Mouse (Mus musculus) ES-Bruce4 (cell line): ENCODE measurements around the gene 4930590J08Rik. TPM values are rescaled to one million over a fixed set of nuclear protein-coding genes. Genes with fewer than 3 reads are reported as not detected.
A peak's percentile ranks its signal among the peaks of the same experiment; 100 is the strongest.

Source experiments
- H3K27ac ChIP-seq: 2 replicates; pipeline ENCODE4 v1.5.1; 2012; ENCODE audit warnings: low read length, inconsistent platforms; ENCODE audit not compliant: insufficient read depth
- H3K27me3 ChIP-seq: 2 replicates; pipeline ENCODE4 v1.6.1; 2012; ENCODE audit warnings: mild to moderate bottlenecking, low read length, inconsistent platforms; ENCODE audit not compliant: control insufficient read depth, poor library complexity, insufficient read depth, severe bottlenecking
- H3K36me3 ChIP-seq: 2 replicates; pipeline ENCODE4 v1.6.1; 2012; ENCODE audit warnings: inconsistent platforms, mild to moderate bottlenecking, low read length, moderate library complexity; ENCODE audit not compliant: control insufficient read depth, poor library complexity, insufficient read depth, severe bottlenecking
- H3K4me1 ChIP-seq: one replicate; pipeline ENCODE4 v1.8.1; 2011; ENCODE audit warnings: low read length; ENCODE audit not compliant: control insufficient read depth, insufficient read depth
- H3K4me3 ChIP-seq: 2 replicates; pipeline ENCODE4 v1.5.1; 2011; ENCODE audit warnings: low read depth, mild to moderate bottlenecking, low read length
- H3K9ac ChIP-seq: 2 replicates; pipeline ENCODE4 v1.6.1; 2012; ENCODE audit warnings: low read depth, mild to moderate bottlenecking, inconsistent platforms; ENCODE audit not compliant: poor library complexity, severe bottlenecking
- H3K9me3 ChIP-seq: replicated peaks from 2 replicates; pipeline ENCODE4 v1.6.1; 2012; ENCODE audit warnings: mild to moderate bottlenecking, low read length, inconsistent platforms; ENCODE audit not compliant: control insufficient read depth, poor library complexity, insufficient read depth, severe bottlenecking
- CTCF ChIP-seq: IDR thresholded peaks from one replicate; pipeline ENCODE4 v1.8.1; 2011; ENCODE audit warnings: low read depth, low read length
- EP300 ChIP-seq: IDR thresholded peaks from 2 replicates; pipeline ENCODE4 v1.6.1; 2011; ENCODE audit warnings: low read depth, low read length; ENCODE audit not compliant: insufficient read depth
- POLR2A ChIP-seq: IDR thresholded peaks from one replicate; pipeline ENCODE4 v1.8.1; 2011; ENCODE audit warnings: low read length; ENCODE audit not compliant: insufficient read depth
- polyA plus RNA-seq: library from polyadenylated mRNA; stranded (reverse); fragments of >200 nt; gene quantifications from 2 replicates; pipeline ENCODE4 v1.2.4, GENCODE M21; 2011; ENCODE audit warnings: low read depth; ENCODE audit not compliant: missing spikeins, insufficient read depth, insufficient read length

The 4930590J08Rik gene
- polyA plus RNA-seq, 1 experiment, result 0.73 TPM

DNA sequence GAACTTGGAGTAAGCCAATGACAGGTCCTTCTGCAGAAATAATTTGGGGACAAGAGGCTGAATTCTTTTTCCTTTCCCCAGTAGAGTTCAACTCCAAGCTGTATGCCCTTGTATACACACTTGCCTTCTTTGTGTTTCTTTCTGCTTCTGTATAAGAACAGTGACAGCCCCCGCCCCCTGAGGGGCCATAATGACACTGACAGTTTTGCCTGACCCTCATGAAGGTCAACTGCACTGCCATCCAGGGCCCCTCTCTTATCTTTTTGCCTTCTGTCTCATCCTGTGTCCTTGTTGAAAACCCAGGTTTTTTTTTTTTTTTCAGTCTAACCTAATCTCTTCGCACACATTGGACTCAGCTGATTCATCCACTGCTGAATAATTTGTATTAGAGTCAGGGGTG lies 29.8 kb upstream of the 4930590J08Rik start:
- Histone ChIP-seq H3K4me3 (no peak overlapping the region), H3K36me3 (no peaks in the 10 kb centered on the region), H3K9ac (no peak overlapping the region), H3K4me1 (no peaks in the 10 kb centered on the region), H3K27ac (no peak overlapping the region), H3K9me3 (no peaks in the 10 kb centered on the region), H3K27me3 (no peaks in the 10 kb centered on the region)
- TF ChIP-seq POLR2A (no peak), EP300 (no peak), CTCF (no peak)

DNA sequence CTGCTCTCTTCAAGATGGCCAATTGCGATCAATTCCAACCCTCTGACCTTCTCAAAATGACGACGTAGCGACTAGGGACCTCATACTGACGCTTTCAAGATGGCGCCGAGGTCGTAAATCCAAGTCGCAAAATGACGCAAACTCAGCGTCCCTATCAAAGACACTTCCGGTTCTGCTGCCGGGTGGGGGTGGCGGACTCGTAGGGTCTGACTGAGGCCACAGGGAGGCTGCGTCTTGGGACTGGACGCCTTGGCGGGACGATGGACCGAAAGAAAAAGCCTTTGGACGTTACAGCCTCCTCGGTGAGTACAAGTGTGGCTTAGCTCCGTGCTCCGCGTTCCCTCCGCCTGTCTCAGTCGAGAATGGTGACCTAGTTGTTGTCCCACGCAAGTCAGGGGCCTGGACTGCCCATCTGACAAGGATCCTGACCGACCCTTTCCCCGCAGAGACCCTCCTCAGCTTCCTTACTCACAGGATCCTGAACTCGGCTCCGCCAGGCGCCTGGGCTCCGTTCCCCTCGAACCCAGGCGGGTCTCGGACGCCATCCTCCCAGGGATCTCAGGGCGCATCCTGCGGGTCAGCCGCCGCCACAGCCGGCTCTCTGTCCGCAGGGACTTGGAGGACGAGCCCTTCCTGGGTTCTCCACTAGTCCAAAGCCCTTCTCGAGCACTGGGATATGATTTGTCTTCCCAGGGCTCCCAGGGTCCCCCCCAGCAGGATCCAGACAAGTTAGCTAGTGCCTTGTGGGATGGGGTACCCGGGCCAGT lies 24.5 kb upstream of the 4930590J08Rik start, which contains the start of gene Ccdc174:
Ccdc174 (plus strand) TSS at position 169 of the 767 bp plus-strand sequence.
- no peaks in the 10 kb centered on the region for H3K9me3 ChIP-seq
- H3K27ac ChIP-seq, result no peak within 1 kb of the TSS
- peaks cover 12% of the 10 kb centered on the region for H3K36me3 ChIP-seq
- H3K4me1 ChIP-seq, result no peaks in the 10 kb centered on the region
- peak within 1 kb of the TSS; percentile 80 for H3K9ac ChIP-seq
- H3K27me3 ChIP-seq, result no peaks in the 10 kb centered on the region
- peak within 1 kb of the TSS; percentile 84 for H3K4me3 ChIP-seq
- peak; percentile 89 for TF ChIP-seq POLR2A
- no peak for TF ChIP-seq CTCF
- 0 out of 2 replicates have a peak, but pooled peaks have one; percentile 23 for TF ChIP-seq EP300

DNA sequence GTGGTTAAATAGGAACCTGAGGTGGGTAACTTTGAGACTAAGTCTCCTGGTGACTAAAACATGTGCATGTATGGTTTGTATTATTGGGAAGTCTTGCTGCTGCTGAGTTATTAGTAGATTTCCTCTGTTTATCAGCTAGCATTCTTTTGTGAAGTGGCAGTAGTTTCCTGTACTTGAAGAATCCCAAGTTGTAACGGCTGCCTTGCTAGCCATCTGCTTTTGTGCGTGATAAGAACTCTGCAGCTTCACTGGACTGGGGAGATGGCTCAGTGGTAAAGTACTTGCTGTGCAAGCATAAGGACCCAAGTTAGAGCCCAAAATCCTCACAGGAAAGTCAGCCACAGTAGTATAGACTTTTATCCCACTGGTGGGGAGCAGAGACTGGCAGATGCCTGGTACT lies 18.8 kb upstream of the 4930590J08Rik start:
- no peaks in the 10 kb centered on the region for H3K27me3 ChIP-seq
- H3K9ac ChIP-seq, result no peak overlapping the region
- H3K9me3 ChIP-seq, result no peaks in the 10 kb centered on the region
- H3K4me3 ChIP-seq, result no peak overlapping the region
- no peak overlapping the region for H3K27ac ChIP-seq
- TF ChIP-seq POLR2A (no peak), EP300 (no peak), CTCF (no peak)
- H3K4me1 ChIP-seq, result no peaks in the 10 kb centered on the region
- peaks cover 22% of the 10 kb centered on the region for H3K36me3 ChIP-seq

DNA sequence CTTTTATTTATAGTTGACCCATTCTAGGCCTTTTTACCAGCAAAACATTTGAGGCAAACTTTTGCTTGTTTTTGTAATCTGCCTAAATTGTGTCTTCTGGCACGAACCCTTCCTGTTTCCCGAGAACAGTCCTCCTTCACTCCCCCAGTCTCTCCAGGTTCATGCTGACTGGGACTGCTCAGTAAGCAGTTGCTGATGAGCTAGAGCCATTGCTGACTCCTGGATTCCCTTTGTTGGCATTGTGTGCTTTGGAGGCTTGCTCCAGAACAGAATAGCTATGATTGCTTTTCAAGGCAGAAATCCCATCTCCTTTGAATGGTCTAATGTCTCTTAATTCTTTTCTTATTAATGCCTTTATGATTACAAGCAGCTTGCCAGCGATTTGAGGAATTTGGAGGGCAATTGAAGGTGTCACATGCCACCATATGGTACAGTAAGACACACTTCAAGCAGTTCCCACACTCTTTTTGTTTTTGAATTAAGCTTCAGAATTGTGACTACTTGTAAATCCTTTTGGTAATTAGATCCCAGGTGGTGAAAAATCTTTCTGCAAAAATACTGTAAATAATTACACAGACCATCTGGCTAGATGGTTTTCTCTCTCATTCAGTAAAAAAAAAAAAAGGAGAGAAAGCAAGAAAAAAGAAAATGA lies 13.2 kb upstream of the 4930590J08Rik start:
- Histone ChIP-seq H3K9ac (no peak overlapping the region), H3K4me1 (no peaks in the 10 kb centered on the region), H3K27me3 (no peaks in the 10 kb centered on the region), H3K4me3 (no peak overlapping the region), H3K36me3 (peaks cover 25% of the 10 kb centered on the region), H3K27ac (no peak overlapping the region), H3K9me3 (no peaks in the 10 kb centered on the region)
- TF ChIP-seq POLR2A (no peak), CTCF (no peak), EP300 (no peak)

DNA sequence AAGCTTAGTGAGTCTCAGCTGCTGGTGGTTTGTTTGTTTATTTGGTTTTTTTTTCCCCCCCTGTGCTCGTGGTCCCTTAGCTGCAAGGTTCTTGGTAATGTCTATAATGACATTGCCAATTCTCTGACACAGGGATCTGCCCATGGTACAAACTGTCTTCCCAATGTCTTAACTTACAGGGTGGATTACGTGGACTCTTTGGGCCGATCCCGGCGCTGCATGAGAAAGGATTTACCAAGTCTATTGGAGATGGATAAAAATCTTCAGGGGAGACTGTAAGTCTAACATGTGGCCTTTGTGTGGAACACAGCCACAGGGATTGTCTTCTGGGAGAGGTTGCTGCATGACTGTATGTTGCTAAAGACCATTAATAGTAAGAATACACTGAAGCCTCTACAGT lies 12.0 kb upstream of the 4930590J08Rik start:
- TF ChIP-seq CTCF, result no peak
- Histone ChIP-seq H3K27ac (no peak overlapping the region), H3K9me3 (no peaks in the 10 kb centered on the region), H3K9ac (no peak overlapping the region), H3K27me3 (no peaks in the 10 kb centered on the region), H3K4me1 (no peaks in the 10 kb centered on the region), H3K36me3 (peaks cover 29% of the 10 kb centered on the region), H3K4me3 (no peak overlapping the region)

DNA sequence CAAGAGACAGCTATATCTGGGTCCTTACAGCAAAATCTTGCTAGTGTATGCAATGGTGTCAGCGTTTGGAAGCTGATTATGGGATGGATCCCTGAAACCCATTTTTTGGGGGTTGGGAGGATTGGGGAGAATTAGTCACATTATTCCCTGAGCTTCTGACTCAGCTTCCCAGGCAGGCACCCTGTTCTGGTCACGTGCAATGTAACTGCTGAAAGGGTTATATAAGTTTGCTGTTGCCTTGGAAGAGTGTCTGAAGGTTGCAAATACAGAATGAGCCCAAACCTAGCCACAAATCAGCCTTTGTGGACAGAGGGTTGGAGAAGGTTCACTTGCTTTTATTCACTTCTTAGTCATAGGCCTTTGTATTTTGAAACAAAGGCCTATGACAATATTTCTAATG lies 10.8 kb upstream of the 4930590J08Rik start:
- H3K9ac ChIP-seq, result no peak overlapping the region
- H3K36me3 ChIP-seq, result peaks cover 33% of the 10 kb centered on the region
- no peak for TF ChIP-seq CTCF
- TF ChIP-seq EP300, result no peak
- no peak for TF ChIP-seq POLR2A

More for the DNA sequence above, 10.8 kb upstream of the 4930590J08Rik start:
- Histone ChIP-seq H3K4me3 (no peak overlapping the region), H3K4me1 (no peaks in the 10 kb centered on the region), H3K27ac (no peak overlapping the region), H3K9me3 (no peaks in the 10 kb centered on the region), H3K27me3 (no peaks in the 10 kb centered on the region)
